Mouse (Mus musculus) erythroblast, embryonic 14.5 days (primary cell): ENCODE results near the gene Grid2ip.

Source experiments
- GATA1 ChIP-seq: IDR thresholded peaks from 2 replicates; pipeline ENCODE4 v1.6.1; 2012; ENCODE audit warnings: low read length, inconsistent platforms, mixed read lengths
- TAL1 ChIP-seq: IDR thresholded peaks from 3 replicates; pipeline ENCODE4 v1.6.1; 2012; ENCODE audit warnings: low read length, inconsistent platforms, mixed read lengths

DNA sequence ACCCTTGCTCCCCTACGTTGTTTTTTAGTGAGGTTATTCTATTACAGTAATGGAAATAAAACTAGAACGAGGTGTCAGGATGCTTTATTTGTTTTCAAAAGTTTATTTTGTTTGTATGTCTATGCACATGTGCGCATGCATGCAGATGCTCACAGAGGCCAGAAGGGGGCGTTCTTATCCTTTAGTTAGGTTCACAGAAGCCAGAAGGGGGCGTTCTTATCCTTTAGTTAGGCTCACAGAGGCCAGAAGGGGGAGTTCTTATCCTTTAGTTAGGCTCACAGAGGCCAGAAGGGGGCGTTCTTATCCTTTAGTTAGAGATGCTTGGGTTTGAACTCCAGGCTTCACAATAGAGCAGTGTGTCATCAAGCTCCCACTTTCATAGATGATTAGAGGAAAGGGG, 20.6 kb upstream of the Grid2ip start:
- no peak for TF ChIP-seq GATA1
- TF ChIP-seq TAL1, result no peak
